Mouse (Mus musculus): ENCODE measurements around the gene Msh5.

DNA sequence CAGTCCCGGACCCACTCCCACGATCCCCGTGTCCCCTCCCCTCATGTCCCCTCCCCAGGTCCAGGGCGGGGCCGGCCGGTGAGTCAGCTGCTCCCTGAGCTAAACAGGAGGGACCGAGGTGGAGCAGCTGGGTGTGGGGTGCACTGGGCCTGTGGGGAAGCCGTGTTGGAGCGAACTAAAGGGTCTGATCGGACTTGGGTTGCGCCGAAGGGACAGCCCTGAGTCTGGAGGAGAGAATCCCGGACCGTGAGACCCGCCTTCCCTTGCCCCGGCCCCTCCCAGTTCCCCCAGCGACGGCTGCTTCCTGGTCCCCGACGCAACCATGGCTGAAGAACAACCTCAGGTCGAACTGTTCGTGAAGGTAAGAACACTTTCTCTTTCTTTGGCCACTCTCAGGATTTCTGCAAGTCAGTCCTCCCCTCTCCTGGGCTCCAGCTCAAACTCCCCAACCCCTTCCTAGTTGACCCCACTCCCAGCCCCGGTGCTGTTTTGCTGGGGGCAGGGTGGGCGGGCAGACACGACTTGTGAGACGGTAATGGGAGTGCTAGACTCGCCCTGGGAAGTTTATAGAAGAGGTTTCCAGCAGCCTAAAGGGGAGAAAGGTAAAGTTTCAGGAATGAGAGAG is 3.7 kb upstream of the Msh5 start:
- TF ChIP-seq CTCF (IDR thresholded peaks at IDR 0.05): no peak
- no peak for TF ChIP-seq EP300 (IDR thresholded peaks at IDR 0.05)

Data from lung, postnatal 0 days (tissue).